Mouse (Mus musculus) adrenal gland (tissue): ENCODE results near the gene Olfr554.
"Not testable (repeated sequence)": the region's sequence is repeated elsewhere in the genome, so short reads cannot be mapped to it uniquely, and the experiment has no call there.

ENCODE experiments used
- intact Hi-C: fragments of 180-260 bp; cut with DNase I; formaldehyde crosslinking; loops from one replicate; pipeline ENCODE4 v1.15.1; 2025
- long read RNA-seq, 2 experiments: library from polyadenylated mRNA; unstranded; transcript quantifications; one replicate each; pipeline ENCODE4 v2.0.0; 2020; ENCODE audit warnings: borderline replicate concordance in 1 of 2; ENCODE audit not compliant: insufficient replicate concordance in 1 of 2

Olfr554 gene
- long read RNA-seq, experiment 1: 0 reads
- long read RNA-seq, experiment 2: 0 reads

- intact Hi-C loops: no loop called here
Measured at GRCm38 (mm10) chr7:102638132-102638531, at the start of gene Olfr554. Olfr554 (plus strand) TSS chr7:102638432.

GRCm38 (mm10) chr7:102591786-102592185, 46.4 kb upstream of the Olfr554 start, which contains the start of gene Olfr551:
Olfr551 (minus strand) TSS chr7:102591886.
- intact Hi-C loops: no loop called here

GRCm38 (mm10) chr7:102597378-102598031, 40.7 kb upstream of the Olfr554 start, which contains the start of gene Olfr552:
Olfr552 (plus strand) TSS chr7:102597770.
- intact Hi-C loops: no loop called here

- intact Hi-C loops: no loop called here
Measured at GRCm38 (mm10) chr7:102618118-102618517, 20.1 kb upstream of the Olfr554 start, which contains the start of gene Olfr553. Olfr553 (minus strand) TSS chr7:102618218.

GRCm38 (mm10) chr7:102619608-102620007, 18.6 kb upstream of the Olfr554 start:
- intact Hi-C loops: no loop called here

- intact Hi-C loops: not testable (repeated sequence)
Measured at GRCm38 (mm10) chr7:102620368-102620767, 17.9 kb upstream of the Olfr554 start.

GRCm38 (mm10) chr7:102636665-102637064, 1.6 kb upstream of the Olfr554 start:
- intact Hi-C loops: loop anchor here (2.0 kb wide), 1 partner anchor 122 kb away; no protein-coding TSS in a partner anchor

GRCm38 (mm10) chr7:102644945-102645344, 6.7 kb downstream of the Olfr554 start:
- intact Hi-C loops: not testable (repeated sequence)

GRCm38 (mm10) chr7:102658523-102658922, 20.3 kb downstream of the Olfr554 start, which contains the start of gene Olfr555:
Olfr555 (plus strand) TSS chr7:102658823.
- intact Hi-C loops: no loop called here

GRCm38 (mm10) chr7:102664599-102664998, 26.4 kb downstream of the Olfr554 start, which contains the start of gene Olfr556:
Olfr556 (plus strand) TSS chr7:102664899.
- intact Hi-C loops: no loop called here

- intact Hi-C loops: loop anchor here (5.0 kb wide), 1 partner anchor 252 kb away; the partner anchor contains the start of gene Olfr571
Measured at GRCm38 (mm10) chr7:102665378-102665777, 27.1 kb downstream of the Olfr554 start.

GRCm38 (mm10) chr7:102676225-102676624, 38.0 kb downstream of the Olfr554 start:
- intact Hi-C loops: no loop called here

- intact Hi-C loops: no loop called here
Measured at GRCm38 (mm10) chr7:102681916-102682315, 43.7 kb downstream of the Olfr554 start.

- intact Hi-C loops: no loop called here
Measured at GRCm38 (mm10) chr7:102686944-102687501, 48.8 kb downstream of the Olfr554 start, which contains the start of gene Trim68. Trim68 (minus strand) TSS chr7:102687327.
